Mouse (Mus musculus) urinary bladder, postnatal 14 days (tissue): ENCODE data around the gene Yars2.
"Not testable (repeated sequence)": the region's sequence is repeated elsewhere in the genome, so short reads cannot be mapped to it uniquely, and the experiment has no call there.

Experiments used
- DNase-seq: peaks from one replicate; pipeline ENCODE4 v3.0.0; 2021; ENCODE audit warnings: low spot score

Yars2 gene

DNA sequence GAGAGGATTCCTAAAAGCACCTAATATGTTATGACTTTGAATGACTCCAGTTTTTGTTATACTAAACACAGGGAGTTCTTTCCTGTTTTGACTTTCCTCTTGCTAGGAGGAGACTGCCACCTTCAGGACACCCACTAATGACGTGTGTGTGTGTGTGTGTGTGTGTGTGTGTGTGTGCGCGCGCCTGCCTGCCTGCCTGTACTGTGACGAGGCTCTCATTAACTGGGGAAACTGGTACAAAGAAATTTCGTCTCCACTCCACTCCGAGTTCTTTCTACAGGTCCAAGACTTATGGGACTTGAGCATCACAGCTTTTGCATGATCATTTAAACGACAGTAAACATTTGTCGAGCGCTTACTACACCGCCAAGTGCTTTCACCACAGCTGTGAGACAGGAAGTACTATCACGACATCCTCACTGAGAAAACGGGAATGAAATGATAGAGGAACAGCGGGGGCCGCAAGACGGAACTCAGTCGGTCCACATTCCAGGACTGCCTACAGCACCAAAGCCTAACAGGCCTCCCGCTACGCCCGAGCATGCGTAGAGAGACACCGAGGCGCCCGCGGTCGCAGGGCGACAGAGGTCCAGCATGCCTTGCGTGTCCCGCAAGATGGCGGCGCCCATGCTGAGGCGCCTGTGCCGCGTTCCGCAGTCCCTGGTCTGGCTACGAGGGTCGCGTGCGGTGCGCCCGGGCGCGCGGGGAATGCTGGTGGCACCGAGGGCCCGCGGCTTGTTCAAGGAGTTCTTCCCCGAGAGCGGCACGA, at the start of gene Yars2:
Gene Yars2, plus strand, starts transcription at position 597 of the 769 bp plus-strand sequence.
- peak; percentile 93 for DNase-seq

DNA sequence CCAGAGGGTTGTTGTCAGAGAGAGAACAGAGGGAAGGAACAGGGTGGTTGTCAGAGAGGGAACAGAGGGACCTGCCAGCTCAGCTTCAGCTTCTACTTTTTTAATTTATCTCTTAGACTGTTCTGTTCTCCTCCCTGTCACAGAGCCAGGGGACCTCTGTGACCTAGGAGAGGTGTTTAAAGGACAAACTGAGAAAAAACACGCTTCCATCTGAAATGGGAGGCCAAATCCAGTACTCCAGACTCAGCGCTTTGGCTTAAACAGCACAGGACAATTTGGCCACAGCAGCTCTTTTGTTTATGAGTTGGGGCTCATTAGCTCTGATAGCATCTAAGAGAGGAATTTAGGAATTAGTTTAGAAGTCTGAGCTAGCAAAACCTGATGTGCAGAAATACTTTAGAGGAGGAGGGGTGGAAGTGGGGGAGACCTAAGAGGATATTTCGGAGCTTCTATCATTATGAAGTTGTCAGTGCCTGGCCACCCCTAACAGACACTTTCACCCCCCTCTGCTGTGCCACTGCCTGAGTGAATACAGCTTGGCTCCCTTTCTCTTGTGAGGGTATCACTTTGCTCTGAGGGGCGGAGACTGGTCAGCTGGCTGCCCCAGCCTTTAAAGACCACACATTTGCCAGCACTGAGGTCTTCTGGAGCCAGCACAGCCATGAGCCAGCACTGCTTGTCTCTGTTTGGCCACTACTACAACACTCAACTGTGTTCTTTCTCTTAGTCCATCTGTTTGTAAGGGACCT, 49.3 kb upstream of the Yars2 start:
- peak; percentile 2 for DNase-seq

DNA sequence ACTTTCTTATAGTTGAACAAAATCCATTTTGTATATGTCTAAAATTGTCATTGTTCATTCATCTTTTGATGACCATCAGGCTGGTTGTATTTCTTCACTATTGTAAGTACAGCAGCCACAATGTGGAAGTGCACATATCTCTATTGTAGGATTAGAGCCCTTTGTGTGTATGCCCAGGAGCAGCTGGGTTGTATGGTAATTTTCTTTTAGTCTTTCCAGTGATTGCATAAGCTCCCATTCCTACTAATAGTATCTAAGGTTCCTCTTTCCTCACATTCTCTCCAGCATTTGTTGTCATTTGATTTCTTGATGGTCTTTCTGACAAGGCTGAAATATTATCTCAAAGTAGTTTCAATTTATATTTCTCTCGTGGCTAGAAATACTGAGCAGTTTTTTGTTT, 47.5 kb upstream of the Yars2 start:
- no peak for DNase-seq

DNA sequence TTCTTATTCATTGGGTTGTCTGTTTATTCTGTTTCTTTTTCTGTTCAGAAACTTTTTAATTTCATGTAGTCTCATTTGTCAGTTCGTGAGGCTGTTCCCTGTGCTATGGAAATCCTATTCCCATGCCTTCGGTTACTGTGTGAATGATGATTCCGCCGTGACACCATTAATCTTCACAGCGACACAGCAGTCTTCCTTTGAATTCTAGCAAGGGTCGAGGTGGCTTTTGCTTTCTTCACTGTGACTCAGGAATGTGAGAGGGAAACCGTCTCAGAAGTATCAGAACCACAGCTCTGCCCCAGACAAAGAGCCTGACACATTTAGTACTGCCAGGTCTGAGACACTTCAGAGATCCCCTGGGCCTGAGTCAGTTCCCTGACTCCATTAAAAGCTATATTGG, 46.9 kb upstream of the Yars2 start:
- no peak for DNase-seq

DNA sequence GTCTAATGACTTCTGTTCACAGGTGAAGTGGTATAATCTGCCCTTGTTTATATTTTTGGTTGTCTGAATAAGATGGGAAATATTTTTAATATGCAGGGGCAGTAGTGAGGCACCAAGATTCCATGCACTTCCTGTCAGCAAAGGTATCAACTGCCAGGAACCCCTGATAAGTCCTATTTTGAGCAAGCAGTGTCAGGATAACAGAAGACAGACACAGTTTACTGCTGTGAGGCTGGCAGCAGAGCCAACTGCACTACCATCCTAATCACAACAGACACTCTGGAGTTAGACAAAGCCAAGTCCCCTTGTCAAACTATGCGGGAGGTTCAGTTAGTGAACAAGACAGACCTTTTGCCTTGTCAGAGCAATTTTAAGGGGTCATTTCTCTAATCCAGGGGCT, 46.1 kb upstream of the Yars2 start:
- DNase-seq: no peak

DNA sequence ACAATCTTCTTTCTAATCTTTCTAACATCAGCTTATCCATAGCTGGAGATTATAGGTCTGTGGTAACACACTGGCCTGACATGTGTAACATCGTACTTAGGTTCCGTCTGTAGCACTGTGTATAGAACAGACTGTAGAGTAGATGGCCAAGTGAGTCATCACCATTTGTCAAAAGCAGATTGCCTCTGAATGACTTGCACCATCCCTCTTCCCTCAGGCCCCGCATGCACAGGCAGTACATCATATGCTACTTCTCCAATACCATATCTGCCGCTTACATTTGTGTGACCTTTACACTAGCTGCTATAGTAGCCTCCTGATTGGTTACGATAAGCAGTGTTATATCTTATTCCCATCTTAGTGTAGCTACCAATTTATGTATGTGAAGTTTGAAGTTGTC, 41.9 kb upstream of the Yars2 start:
- no peak for DNase-seq

DNA sequence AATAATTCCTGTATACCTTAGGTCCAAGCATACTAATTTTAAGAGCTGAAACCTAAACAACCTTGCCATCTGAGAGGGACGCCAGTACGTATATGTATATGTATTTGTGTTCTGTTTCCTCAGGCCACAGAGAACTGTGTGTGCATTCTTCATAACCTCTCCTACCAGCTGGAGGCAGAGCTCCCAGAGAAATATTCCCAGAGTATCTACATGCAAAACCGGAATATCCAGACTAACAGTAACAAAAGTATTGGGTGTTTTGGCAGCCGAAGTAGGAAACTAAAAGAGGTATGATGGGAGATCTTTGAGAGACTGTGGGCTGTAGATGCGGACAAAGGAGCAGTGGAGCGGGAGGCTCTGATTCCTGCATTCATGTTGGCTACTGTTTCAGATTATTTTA, 41.3 kb upstream of the Yars2 start:
- DNase-seq: no peak

DNA sequence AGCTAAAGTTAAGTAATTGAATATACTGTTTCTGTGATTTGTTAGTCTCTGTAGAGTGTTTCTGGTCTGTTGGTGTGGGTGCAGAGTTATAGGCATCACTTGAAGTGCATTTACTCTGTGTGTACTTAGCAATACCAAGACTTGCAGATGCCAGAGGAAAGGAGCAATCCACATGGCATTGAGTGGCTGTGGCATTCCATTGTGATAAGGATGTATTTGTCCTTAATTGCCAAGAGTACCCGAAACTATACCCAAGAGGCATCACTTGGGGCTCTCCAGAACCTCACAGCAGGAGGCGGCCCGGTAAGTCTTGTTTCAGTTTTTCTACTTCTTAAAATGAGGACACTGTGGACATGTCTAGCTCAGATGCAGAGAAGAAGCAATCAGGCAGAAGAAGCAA, 40.3 kb upstream of the Yars2 start:
- DNase-seq: no peak

DNA sequence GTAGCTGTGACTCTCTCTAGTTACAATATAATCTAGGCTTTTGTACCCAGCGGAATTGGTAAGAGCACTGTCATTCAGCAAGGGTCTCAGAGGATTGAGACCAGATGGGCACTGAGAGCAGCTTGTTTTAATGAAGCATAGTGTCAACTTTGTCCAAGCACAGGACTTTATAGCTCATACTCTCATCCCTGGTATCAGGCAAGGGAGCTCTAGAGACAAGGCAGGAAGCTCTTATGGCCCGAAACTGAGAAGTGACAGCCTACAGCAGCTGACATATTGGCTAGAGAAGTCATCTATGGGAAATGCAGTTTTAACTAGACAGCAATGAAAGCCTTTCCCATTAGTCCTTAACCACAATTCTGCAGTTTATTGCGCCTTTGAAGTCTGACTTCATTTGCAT, 29.8 kb upstream of the Yars2 start:
- no peak for DNase-seq

DNA sequence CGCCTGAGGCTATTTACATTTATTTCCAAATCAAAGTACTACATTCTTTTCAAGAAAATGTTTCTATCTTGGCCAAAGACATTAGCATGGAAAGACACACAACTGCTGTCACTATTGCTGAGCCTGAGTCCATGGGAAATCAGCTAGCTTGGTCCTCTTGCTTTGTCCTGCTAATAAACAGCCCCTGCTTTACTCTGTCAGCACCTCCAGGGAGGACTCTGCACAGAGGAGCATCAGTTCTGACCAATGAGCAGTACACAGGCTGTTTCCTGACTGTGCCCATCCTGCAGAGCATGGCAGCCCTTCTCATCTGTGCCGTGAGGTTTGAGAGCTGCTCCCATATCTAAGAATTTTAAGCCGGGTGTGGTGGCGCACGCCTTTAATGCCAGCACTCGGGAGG, 29.0 kb upstream of the Yars2 start:
- DNase-seq: no peak

DNA sequence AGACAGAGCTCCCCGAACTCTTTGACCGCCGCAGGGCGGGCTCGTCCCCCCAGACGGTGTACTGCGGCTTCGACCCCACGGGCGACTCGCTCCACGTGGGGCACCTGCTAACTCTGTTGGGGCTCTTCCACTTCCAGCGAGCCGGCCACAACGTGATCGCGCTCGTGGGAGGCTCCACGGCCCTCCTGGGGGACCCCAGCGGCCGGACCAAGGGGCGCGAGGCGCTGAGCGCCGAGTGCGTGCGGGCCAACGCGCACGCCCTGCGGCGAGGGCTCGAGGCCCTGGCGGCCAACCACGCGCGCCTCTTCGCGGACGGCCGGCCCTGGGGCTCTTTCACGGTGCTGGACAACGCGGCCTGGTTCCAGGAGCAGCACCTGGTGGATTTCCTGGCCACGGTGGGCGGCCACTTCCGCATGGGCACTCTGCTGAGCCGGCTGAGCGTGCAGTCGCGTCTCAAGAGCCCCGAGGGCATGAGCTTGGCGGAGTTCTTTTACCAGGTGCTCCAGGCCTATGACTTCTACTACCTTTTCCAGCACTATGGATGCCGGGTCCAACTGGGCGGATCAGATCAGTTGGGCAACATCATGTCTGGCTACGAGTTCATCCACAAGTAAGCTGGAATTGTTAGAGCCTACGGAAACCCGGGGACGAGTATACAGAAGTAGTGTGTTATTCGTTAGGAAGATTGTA, 518 bp downstream of the Yars2 start:
- DNase-seq: peak; percentile 52

DNA sequence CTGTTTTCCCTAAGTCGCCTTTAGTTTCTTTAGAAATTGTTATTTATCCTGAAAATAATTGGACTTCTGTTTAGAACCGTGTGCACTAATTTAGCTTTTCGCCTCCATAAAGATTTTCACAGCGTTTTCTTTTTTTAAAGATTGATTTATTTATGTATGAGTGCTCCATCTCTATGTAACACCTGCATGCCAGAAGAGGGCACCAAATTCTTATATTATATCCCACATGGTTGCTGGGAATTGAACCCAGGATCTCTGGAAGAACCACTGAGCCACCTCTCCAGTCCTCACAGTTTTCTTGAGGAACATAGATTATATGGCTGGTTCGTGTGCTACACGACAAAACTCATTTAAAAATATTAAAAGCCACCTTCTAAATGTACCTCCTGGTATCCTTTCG, 1.1 kb downstream of the Yars2 start:
- no peak for DNase-seq

DNA sequence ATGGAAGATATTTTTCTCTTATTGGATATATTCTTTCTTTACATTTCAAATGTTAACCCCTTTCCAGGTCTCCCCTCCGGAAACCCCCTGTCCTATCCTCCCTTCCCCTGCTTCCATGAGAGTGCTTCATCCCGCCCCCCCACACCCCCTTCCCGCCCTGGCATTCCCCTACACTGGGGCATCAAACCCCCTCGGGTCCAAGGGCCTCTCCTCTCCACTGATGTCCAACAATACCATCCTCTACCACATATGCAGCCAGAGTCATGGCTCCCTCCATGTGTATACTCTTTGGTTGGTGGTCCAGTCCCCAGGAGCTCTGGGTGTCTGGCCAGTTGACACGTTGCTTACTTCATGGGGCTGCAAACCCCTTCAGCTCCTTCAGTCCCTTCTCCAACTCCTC, 8.6 kb downstream of the Yars2 start:
- DNase-seq: no peak

DNA sequence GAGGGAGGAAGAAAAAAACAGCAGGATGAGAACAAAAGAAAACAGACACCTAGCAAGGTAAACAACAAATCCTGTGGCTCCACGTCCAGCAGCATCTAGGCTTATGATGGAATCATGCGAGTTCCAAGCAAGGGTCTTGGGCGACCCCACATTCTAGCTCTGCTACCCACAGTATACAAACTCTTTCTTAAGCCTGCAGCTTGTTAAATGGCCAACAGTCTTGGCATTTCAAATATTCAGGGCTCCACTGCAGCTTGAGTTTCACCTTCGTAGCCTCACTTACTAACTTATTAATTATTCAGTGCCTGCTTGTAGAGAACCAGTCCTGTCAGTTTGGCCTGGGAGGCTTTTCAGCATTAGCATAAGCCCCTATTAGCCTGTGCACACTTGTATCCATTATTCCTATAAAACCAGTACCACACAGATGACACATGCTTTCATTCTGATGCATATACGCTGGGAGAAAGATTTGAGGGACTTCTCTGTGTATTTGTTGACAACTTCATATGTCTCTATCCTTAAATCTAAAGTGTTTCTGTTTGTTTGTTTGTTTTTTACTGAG, 23.1 kb downstream of the Yars2 start:
- no peak for DNase-seq

DNA sequence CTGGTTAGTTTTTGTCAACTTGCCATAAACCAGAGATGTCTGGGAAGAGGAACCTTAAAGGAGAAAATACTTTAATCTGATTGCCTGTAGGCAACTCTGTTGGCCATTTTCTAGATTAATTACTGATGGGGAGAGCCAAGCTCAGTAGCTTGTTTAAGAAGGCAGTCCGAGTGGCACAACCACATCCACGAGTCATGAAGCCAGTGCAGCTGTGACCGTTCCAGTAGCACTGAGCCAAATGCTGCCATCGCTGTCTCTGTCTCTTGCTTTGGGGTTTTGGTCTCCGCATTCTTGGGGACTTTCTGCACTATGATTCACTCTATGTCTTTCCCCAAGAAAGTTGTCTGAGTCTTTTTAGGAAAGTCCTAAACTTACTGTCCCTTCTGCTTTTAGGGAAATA, 43.7 kb downstream of the Yars2 start:
- no peak for DNase-seq

DNA sequence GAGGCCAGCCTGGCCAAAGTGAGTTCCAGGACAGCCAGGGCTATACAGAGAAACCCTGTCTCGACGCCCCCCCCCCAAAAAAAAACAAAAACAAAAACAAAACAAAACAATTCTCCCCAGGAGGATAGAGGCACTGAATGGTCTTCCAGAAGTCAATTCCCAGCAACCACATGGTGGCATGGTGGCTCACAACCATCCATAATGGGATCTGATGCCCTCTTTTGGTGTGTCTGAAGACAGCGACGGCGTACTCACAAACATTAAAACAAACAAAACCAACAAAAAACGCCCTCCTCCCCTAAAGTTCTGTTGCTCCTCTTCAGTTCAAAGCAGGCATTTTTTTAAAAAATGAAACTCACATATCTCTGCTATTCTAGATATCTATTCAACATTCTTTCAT, 55.1 kb downstream of the Yars2 start:
- DNase-seq: no peak

DNA sequence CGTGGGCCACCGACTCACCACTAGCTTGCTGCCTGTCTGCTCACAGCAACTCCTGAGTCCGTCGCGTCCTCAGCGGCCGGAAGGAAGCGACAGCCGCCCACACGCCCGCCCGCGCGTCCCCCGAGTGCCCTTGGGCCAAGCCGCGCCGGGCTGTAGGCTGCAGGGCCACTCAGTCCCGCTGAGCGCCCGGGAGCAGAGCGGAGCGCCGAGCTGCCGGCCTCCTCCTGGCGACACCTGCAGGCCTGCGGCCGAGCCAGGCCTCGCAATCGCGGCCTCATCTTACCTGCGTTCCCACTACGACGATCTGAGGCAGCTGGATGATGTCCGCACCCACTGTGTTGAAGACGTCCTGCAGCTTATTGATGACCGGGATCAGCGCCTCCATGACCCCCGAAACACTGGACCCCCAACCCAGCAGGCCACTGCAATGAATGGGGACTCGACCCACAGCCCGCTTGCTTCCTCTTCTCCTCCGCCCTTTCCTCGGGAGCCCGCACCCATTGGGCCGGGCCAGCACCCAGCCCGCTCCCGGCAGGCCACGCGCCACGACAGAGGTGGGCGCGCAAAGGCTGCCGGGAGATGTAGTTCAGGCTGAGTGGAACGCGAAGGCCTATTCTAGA, 55.8 kb downstream of the Yars2 start, which contains the start of gene Dnm1l:
Gene Dnm1l, minus strand, starts transcription at position 479 of the 620 bp plus-strand sequence.
- DNase-seq: peak; percentile 93

DNA sequence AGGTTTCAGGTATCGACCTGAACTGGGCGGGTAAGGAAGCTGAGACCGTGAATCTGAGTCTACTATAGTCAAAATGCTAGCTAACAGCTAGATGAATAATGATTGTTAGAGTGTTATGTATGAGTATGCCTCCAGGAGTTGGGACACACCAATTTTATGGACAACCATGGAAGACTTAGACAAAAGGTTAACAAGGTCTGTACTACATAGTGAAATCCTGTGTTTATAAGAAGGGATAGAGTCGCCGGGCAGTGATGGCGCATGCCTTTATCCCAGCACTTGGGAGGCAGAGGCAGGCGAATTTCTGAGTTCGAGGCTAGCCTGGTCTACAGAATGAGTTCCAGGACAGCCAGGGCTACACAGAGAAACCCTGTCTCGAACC, 56.3 kb downstream of the Yars2 start:
- not testable (repeated sequence) for DNase-seq
